Mouse (Mus musculus) gastrocnemius, adult 8-10 months (tissue): ENCODE data around the gene Hbb-bh2. TPM values are rescaled to one million over a fixed set of nuclear protein-coding genes. Genes with fewer than 3 reads are reported as not detected.
"Not testable (repeated sequence)": the region's sequence is repeated elsewhere in the genome, so short reads cannot be mapped to it uniquely, and the experiment has no call there.

Source experiments
- DNase-seq, 2 experiments: peaks; one replicate each; pipeline ENCODE4 v3.0.0; 2022; ENCODE audit warnings: low spot score in 2 of 2
- total RNA-seq, 4 experiments: library from RNA; stranded (reverse); gene quantifications; 2 replicates each; pipeline ENCODE4 v1.2.4; 2022

Hbb-bh2 gene
- total RNA-seq, 4 experiments from 2014 or later, result not detected

DNA sequence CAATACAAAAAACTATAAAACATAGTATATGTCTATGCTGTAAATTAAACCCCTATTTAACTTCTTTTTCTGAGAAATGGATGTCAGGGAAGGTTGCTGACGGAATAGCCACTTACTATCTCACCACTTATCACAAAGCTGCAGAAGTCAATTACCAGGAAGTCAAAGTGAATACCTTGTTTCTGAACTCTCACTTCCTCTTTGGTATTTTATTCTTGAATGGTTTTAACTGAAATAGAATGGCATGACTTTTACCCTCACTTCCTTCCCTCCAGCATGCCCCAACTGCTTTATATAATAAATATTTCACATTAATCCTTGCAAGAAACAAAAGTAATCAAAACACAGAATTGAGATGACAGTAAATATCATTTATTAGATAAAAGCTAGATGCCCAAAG lies 28.1 kb downstream of the Hbb-bh2 start:
- DNase-seq, result no peak

DNA sequence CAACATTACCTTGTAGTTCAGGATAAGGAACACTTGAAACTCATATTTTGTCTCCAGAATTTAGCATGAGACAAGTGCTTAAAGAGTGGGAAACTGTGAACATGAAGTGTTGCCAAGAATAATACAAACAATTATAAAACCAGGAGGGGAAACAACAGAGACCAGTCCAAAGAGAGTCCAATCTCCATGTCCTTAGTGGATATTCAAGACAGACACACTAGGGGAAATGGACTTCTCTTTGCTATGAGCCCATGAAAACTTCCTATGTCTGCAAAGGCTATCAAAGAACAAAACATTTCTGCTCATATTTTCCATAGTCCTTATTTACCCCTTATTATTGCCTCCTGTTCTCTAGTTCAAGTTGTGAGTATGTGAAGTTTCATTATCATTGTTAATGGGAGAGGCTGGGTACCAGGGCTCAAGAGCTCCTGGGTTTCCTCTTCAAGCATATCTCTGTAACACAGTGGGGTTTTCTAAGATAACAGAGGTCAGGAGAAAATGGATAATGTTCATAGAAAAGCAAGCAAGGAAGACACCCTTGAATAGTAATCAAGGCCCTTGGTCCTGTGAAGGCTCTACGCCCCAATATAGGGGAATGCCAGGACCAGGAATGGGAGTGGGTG lies 29.0 kb downstream of the Hbb-bh2 start:
- no peak for DNase-seq

DNA sequence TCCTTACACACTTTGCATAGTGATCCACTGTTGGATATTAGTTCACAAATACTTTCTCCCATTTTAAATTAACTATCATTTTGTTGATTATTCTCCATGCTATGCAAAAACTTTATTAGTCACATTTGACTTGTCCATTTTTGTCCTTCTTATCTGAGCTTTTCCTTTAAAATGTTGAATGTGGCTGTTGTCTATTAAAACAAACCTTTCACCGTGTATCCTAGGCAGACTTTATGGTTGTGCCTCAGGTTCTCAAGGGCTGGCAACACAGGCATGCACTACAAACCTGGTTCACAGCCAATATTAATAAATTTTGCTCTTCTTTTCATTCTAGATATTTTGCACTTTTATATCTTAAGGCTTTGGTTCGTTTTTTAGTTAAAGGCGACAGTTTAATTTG lies 29.6 kb downstream of the Hbb-bh2 start:
- no peak for DNase-seq

GRCm38 (mm10) chr7:103810296-103810695 lies 30.0 kb downstream of the Hbb-bh2 start:
- no peak for DNase-seq

DNA sequence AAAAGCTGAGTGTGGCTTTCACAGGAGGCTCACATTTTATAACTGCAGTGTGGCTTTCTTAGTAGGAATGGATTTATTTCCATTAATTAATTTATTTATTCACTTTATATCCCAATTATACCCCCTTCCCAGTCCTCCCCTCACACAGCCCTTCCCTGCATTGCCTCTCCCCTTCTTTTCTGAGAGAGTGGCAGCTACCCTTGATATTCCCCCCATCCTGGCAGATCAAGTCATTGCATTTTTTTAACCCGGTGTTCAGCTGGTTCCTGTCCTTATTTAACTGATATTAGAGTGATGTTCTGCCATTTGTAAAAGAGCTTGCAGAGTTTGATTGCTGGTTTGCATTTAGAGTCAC lies 30.5 kb downstream of the Hbb-bh2 start:
- no peak for DNase-seq

DNA sequence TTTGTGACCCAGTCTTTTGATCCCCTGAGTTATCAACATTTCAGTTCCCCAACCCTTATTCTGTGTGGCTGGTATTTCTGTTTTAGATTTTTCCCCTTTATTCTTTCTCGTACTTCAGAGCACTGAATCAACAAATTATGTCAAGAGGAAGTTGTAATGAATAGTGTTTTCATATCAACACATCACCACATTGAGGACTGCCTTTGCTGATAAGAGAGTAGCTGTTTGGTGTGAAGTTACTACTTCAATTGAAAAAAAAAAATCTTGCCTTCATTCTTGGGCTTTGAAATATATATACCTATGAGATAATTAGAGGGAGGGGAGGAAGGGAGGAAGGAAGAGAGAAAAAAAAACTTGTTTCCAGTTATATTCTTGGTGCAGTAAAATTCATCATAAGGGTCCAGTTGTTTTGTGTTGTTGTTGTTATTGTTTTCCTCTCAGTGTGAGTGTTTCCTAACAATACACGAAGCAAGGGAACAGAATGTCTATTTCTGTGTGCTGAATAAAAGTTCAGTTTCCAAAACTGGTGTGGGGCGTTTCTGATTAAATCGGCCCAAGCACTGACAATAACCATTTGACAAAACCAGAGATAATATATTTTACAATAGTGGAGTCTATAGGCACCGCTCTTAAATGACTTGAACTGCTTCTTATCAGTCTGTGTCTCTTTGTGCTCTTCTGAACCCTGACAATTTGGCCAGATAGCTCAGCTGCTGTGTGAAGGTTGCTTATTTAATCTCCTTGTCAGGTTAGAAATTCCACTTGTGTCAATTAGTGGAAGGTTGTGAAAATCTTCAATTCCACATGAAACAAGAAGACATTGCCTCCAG lies 31.1 kb downstream of the Hbb-bh2 start:
- no peak for DNase-seq

GRCm38 (mm10) chr7:103808120-103808519 lies 32.2 kb downstream of the Hbb-bh2 start:
- not testable (repeated sequence) for DNase-seq

DNA sequence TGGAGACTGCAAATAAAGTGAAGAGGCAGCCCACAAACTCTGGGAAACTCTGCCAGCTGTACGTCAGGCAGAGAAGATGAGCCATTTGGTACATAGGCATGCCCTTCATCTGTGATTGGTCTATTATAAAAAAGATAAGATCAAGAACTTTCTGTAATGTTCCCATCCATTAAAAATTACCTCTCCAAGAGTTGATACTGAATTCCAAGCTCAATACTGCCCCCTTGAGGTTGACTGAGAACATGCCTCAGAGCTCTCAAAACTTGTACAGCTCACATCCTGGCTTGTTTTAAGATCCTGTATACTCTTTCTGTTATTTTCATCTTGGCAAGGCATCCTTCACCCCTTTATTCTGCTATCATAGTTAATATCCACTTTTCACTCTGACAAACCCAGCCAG lies 33.5 kb downstream of the Hbb-bh2 start:
- no peak for DNase-seq

- DNase-seq, result no peak
Observed at GRCm38 (mm10) chr7:103792669-103793388, 47.5 kb downstream of the Hbb-bh2 start.

DNA sequence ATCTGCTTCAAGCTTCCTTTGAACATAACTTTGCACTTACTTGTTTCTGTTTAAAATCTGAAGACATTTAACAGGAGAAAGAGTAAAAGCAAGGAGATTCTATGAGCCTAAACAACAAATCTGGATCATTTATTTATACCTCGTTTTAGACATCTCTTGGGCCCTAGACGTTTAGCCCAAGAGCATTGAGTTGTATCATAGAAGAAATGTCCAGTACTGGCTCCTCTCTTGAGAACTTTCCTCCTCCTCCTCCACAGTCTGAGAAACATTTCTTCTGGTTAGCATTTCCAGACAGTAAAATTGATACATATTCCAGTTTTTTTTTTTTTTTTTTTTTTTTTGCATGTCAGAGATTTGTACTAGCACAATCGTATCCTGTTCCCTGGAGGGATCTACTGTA lies 48.6 kb downstream of the Hbb-bh2 start, which contains the start of gene Olfr67:
Gene Olfr67, minus strand, starts transcription at position 101 of the 400 bp plus-strand sequence.
- DNase-seq, result no peak

Other genes with a start within 250 kb of the Hbb-bh2 start
- gene Olfr619, start 239.9 kb downstream of the Hbb-bh2 start, total RNA-seq, result not detected
- gene Olfr620, start 228.0 kb downstream of the Hbb-bh2 start, total RNA-seq, result not detected
- not detected for gene Olfr622, start 197.8 kb downstream of the Hbb-bh2 start, total RNA-seq
- not detected for gene Olfr623, start 176.8 kb downstream of the Hbb-bh2 start, total RNA-seq
- not detected for gene Olfr624, start 169.3 kb downstream of the Hbb-bh2 start, total RNA-seq
- gene Olfr625-ps1, start 157.8 kb downstream of the Hbb-bh2 start, total RNA-seq, result not detected
- gene Olfr243, start 125.8 kb downstream of the Hbb-bh2 start, total RNA-seq, result not detected
- gene Olfr628, start 110.1 kb downstream of the Hbb-bh2 start, total RNA-seq, result not detected
- not detected for gene Olfr629, start 95.6 kb downstream of the Hbb-bh2 start, total RNA-seq
- not detected for gene Olfr630, start 83.2 kb downstream of the Hbb-bh2 start, total RNA-seq
- gene Olfr69, start 68.9 kb downstream of the Hbb-bh2 start, total RNA-seq, result not detected
- gene Olfr68, start 60.8 kb downstream of the Hbb-bh2 start, total RNA-seq, result not detected
- gene Olfr67, start 48.7 kb downstream of the Hbb-bh2 start, total RNA-seq, result not detected
- gene Hbb-bt, start 26.5 kb downstream of the Hbb-bh2 start, total RNA-seq, result 10 to 100 TPM; 11.6 to 30.4 (median 18.8) TPM
- 100 to 1,000 TPM; 150 to 315 (median 224) TPM for gene Hbb-bs, start 12.4 kb downstream of the Hbb-bh2 start, total RNA-seq
- not detected for gene Hbb-bh1, start 2.6 kb upstream of the Hbb-bh2 start, total RNA-seq
- gene Hbb-y, start 12.7 kb upstream of the Hbb-bh2 start, total RNA-seq, result not detected
- gene Olfr66, start 45.7 kb upstream of the Hbb-bh2 start, total RNA-seq, result not detected
- gene Olfr64, start 54.0 kb upstream of the Hbb-bh2 start, total RNA-seq, result not detected
- not detected for gene Olfr65, start 63.0 kb upstream of the Hbb-bh2 start, total RNA-seq
- not detected for gene Olfr631, start 88.3 kb upstream of the Hbb-bh2 start, total RNA-seq
- not detected for gene Olfr632, start 93.8 kb upstream of the Hbb-bh2 start, total RNA-seq
- gene Olfr633, start 103.9 kb upstream of the Hbb-bh2 start, total RNA-seq, result not detected
- gene Olfr635, start 130.6 kb upstream of the Hbb-bh2 start, total RNA-seq, result not detected
- not detected for gene Olfr638, start 158.2 kb upstream of the Hbb-bh2 start, total RNA-seq
- gene Olfr639, start 176.8 kb upstream of the Hbb-bh2 start, total RNA-seq, result not detected
- not detected for gene Olfr640, start 185.1 kb upstream of the Hbb-bh2 start, total RNA-seq
- gene Olfr641, start 194.9 kb upstream of the Hbb-bh2 start, total RNA-seq, result not detected
- gene Olfr642, start 212.1 kb upstream of the Hbb-bh2 start, total RNA-seq, result not detected
- not detected for gene 4930516K23Rik, start 220.9 kb upstream of the Hbb-bh2 start, total RNA-seq
- gene Olfr644, start 231.3 kb upstream of the Hbb-bh2 start, total RNA-seq, result not detected
- not detected for gene Olfr645, start 244.9 kb upstream of the Hbb-bh2 start, total RNA-seq